Mouse (Mus musculus) yolk sac, embryonic 10.5 days (tissue): ENCODE data around the gene Vmo1.
A peak's percentile ranks its signal among the peaks of the same experiment; 100 is the strongest.
"Not testable (repeated sequence)": the region's sequence is repeated elsewhere in the genome, so short reads cannot be mapped to it uniquely, and the experiment has no call there.

Source experiments
- DNase-seq: peaks from one replicate; pipeline ENCODE4 v3.0.0-alpha.2; 2017; ENCODE audit warnings: low spot score

Vmo1 gene

GRCm38 (mm10) chr11:70520178-70520769, 5.9 kb upstream of the Vmo1 start:
- DNase-seq, result peak; percentile 64

GRCm38 (mm10) chr11:70518923-70519322, 4.5 kb upstream of the Vmo1 start, which contains the start of gene Gltpd2:
Gltpd2 (plus strand) TSS chr11:70519196.
- DNase-seq, result peak; percentile 81

GRCm38 (mm10) chr11:70518436-70518835, 4.0 kb upstream of the Vmo1 start:
- no peak for DNase-seq

GRCm38 (mm10) chr11:70516352-70516751, 1.9 kb upstream of the Vmo1 start:
- peak; percentile 63 for DNase-seq

- DNase-seq, result no peak
Observed at GRCm38 (mm10) chr11:70513520-70513919, 896 bp downstream of the Vmo1 start.

GRCm38 (mm10) chr11:70512709-70513342, 1.6 kb downstream of the Vmo1 start:
- no peak for DNase-seq

GRCm38 (mm10) chr11:70511825-70512224, 2.6 kb downstream of the Vmo1 start:
- no peak for DNase-seq

GRCm38 (mm10) chr11:70511242-70511641, 3.2 kb downstream of the Vmo1 start:
- peak; percentile 55 for DNase-seq

- peak; percentile 77 for DNase-seq
Observed at GRCm38 (mm10) chr11:70509753-70510564, 4.5 kb downstream of the Vmo1 start.

GRCm38 (mm10) chr11:70506962-70507515, 7.4 kb downstream of the Vmo1 start:
- DNase-seq, result no peak

GRCm38 (mm10) chr11:70506385-70506784, 8.0 kb downstream of the Vmo1 start:
- DNase-seq, result peak; percentile 76

- peak; percentile 74 for DNase-seq
Observed at GRCm38 (mm10) chr11:70504970-70505369, 9.4 kb downstream of the Vmo1 start, which contains the start of gene Tm4sf5. Tm4sf5 (plus strand) TSS chr11:70505244.

GRCm38 (mm10) chr11:70502018-70502417, 12.4 kb downstream of the Vmo1 start:
- DNase-seq, result peak; percentile 50

GRCm38 (mm10) chr11:70500476-70500812, 14.0 kb downstream of the Vmo1 start:
- DNase-seq, result no peak

GRCm38 (mm10) chr11:70499566-70500475, 14.6 kb downstream of the Vmo1 start:
- DNase-seq, result no peak

- no peak for DNase-seq
Observed at GRCm38 (mm10) chr11:70489684-70490083, 24.7 kb downstream of the Vmo1 start.

- no peak for DNase-seq
Observed at GRCm38 (mm10) chr11:70489138-70489537, 25.3 kb downstream of the Vmo1 start.

- DNase-seq, result no peak
Observed at GRCm38 (mm10) chr11:70487816-70488215, 26.6 kb downstream of the Vmo1 start.

GRCm38 (mm10) chr11:70485498-70485897, 28.9 kb downstream of the Vmo1 start:
- no peak for DNase-seq

- DNase-seq, result no peak
Observed at GRCm38 (mm10) chr11:70474872-70475534, 39.4 kb downstream of the Vmo1 start.

GRCm38 (mm10) chr11:70473291-70473690, 41.1 kb downstream of the Vmo1 start:
- DNase-seq, result not testable (repeated sequence)
